Mouse (Mus musculus) C2C12 (cell line): Measurements from ENCODE around the gene Plxnd1. TPM values are rescaled to one million over a fixed set of nuclear protein-coding genes. Genes with fewer than 3 reads are reported as not detected.

Source experiments
- H3K27me3 ChIP-seq: one replicate; pipeline ENCODE4 v1.6.1; 2011; ENCODE audit not compliant: control insufficient read depth, insufficient read depth, insufficient read length
- H3K36me3 ChIP-seq: one replicate; pipeline ENCODE4 v1.6.1; 2011; ENCODE audit not compliant: control insufficient read depth, insufficient read depth
- H3K4me3 ChIP-seq: one replicate; pipeline ENCODE4 v1.5.1; 2011; ENCODE audit warnings: mild to moderate bottlenecking, control low read depth; ENCODE audit not compliant: poor library complexity, insufficient read depth, severe bottlenecking
- H3K79me2 ChIP-seq: one replicate; pipeline ENCODE4 v1.6.1; 2011; ENCODE audit not compliant: control insufficient read depth, insufficient read depth
- H3K79me3 ChIP-seq: one replicate; pipeline ENCODE4 v1.6.1; 2011; ENCODE audit warnings: low read depth, control low read depth
- H3ac ChIP-seq: one replicate; pipeline ENCODE3; 2011; ENCODE audit warnings: low read depth; ENCODE audit not compliant: control insufficient read depth, insufficient read length
- CEBPB ChIP-seq: IDR thresholded peaks from one replicate; pipeline ENCODE4 v1.6.1; 2011; ENCODE audit warnings: low read depth, mild to moderate bottlenecking, control low read depth, moderate library complexity
- CTCF ChIP-seq: IDR thresholded peaks from one replicate; pipeline ENCODE4 v1.5.1; 2011; ENCODE audit not compliant: control insufficient read depth, insufficient read depth, insufficient read length
- FOSL1 ChIP-seq: IDR thresholded peaks from one replicate; pipeline ENCODE4 v1.8.0; 2011; ENCODE audit warnings: mild to moderate bottlenecking, low read length; ENCODE audit not compliant: poor library complexity, insufficient read depth, severe bottlenecking
- MAX ChIP-seq: IDR thresholded peaks from one replicate; pipeline ENCODE4 v1.6.1; 2011; ENCODE audit warnings: mild to moderate bottlenecking, control low read depth
- MYOD1 ChIP-seq: IDR thresholded peaks from one replicate; pipeline ENCODE4 v1.6.1; 2011; ENCODE audit warnings: low read depth; ENCODE audit not compliant: control insufficient read depth, insufficient read length
- MYOG ChIP-seq: IDR thresholded peaks from one replicate; pipeline ENCODE4 v1.6.1; 2011; ENCODE audit not compliant: control insufficient read depth, insufficient read length; ENCODE audit errors: extremely low read depth
- USF1 ChIP-seq: IDR thresholded peaks from one replicate; pipeline ENCODE4 v1.6.1; 2011; ENCODE audit warnings: low read depth, mild to moderate bottlenecking, control low read depth, moderate library complexity
- polyA plus RNA-seq: library from polyadenylated mRNA; unstranded; fragments of >200 nt; fragmentation: generic; extraction: Trizol; gene quantifications from one replicate; pipeline ENCODE4 v1.2.1, GENCODE M21; 2012; ENCODE audit warnings: missing spikeins

Plxnd1 gene
- polyA plus RNA-seq, 1 experiment: 14.8 TPM

DNA sequence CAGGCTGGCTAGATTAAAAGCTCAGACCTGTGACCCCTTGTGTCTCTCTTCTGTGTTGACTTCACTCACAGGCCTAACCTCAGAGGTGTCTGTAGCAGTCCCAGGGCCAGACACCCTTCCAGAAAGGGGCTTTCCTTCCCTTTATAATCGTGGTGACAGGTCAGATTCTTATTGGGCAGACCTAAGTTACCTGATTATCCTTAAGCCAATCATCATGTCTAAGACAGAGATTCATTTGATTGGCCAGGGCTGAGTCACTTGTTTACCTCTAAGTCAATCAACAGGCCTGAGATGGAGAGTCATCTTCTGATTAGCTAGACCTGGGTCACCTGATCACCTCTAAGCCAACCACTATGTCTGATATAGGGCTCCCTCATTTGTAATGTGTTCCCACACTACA, 56.0 kb downstream of the Plxnd1 start:
- Histone ChIP-seq H3K79me2 (no peaks in the 10 kb centered on the region), H3K4me3 (no peak overlapping the region), H3K27me3 (no peaks in the 10 kb centered on the region), H3ac (no peak overlapping the region), H3K79me3 (no peaks in the 10 kb centered on the region), H3K36me3 (no peaks in the 10 kb centered on the region)
- TF ChIP-seq MYOG (no peak), FOSL1 (no peak), MAX (no peak), USF1 (no peak), CEBPB (no peak), MYOD1 (no peak), CTCF (no peak)

- TF ChIP-seq CEBPB (no peak), FOSL1 (no peak), MYOG (no peak), CTCF (no peak), USF1 (no peak), MAX (no peak), MYOD1 (no peak)
- Histone ChIP-seq H3K4me3 (no peak overlapping the region), H3K79me3 (no peaks in the 10 kb centered on the region), H3K79me2 (no peaks in the 10 kb centered on the region), H3K27me3 (no peaks in the 10 kb centered on the region), H3K36me3 (no peaks in the 10 kb centered on the region), H3ac (no peak overlapping the region)
Observed at GRCm38 (mm10) chr6:115938011-115938410, 56.8 kb downstream of the Plxnd1 start.

- Histone ChIP-seq H3K79me3 (no peaks in the 10 kb centered on the region), H3ac (no peak overlapping the region), H3K36me3 (no peaks in the 10 kb centered on the region), H3K79me2 (no peaks in the 10 kb centered on the region), H3K4me3 (no peak overlapping the region), H3K27me3 (no peaks in the 10 kb centered on the region)
- TF ChIP-seq CTCF (no peak), MAX (no peak), MYOD1 (no peak), USF1 (no peak), CEBPB (no peak), FOSL1 (no peak), MYOG (no peak)
Observed at GRCm38 (mm10) chr6:115935544-115935943, 59.3 kb downstream of the Plxnd1 start.

DNA sequence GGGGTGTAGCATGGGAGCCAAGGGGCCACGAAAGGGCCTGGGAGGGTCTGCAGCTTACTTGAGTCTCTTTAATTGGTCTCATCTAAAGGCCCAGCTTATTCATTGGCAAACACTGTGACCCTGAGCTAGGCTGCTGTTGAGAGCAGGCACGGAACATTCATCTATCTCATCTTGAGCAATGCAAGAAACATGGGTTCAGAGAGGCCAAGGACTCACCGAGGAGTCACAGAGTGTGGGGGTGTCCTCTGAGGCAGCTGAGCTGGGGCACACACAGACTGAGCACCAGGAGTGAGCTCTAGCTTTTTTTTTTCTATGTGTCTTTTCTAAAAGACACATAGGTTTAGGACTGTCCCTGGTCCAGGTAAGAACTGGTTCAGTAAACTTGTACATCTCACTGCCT, 62.4 kb downstream of the Plxnd1 start:
- no peaks in the 10 kb centered on the region for H3K79me2 ChIP-seq
- H3K4me3 ChIP-seq: no peak overlapping the region
- H3K27me3 ChIP-seq: no peaks in the 10 kb centered on the region
- no peaks in the 10 kb centered on the region for H3K36me3 ChIP-seq
- TF ChIP-seq FOSL1: no peak
- no peak for TF ChIP-seq CTCF
- no peak for TF ChIP-seq MYOD1
- no peak for TF ChIP-seq USF1
- no peak for TF ChIP-seq MAX
- no peak for TF ChIP-seq CEBPB
- TF ChIP-seq MYOG: no peak
- no peak overlapping the region for H3ac ChIP-seq
- no peaks in the 10 kb centered on the region for H3K79me3 ChIP-seq

- Histone ChIP-seq H3K36me3 (no peaks in the 10 kb centered on the region), H3ac (no peak within 1 kb of the TSS), H3K79me2 (no peaks in the 10 kb centered on the region), H3K4me3 (no peak within 1 kb of the TSS), H3K27me3 (no peaks in the 10 kb centered on the region), H3K79me3 (no peaks in the 10 kb centered on the region)
- TF ChIP-seq MAX (no peak), USF1 (no peak), FOSL1 (no peak), CEBPB (no peak), MYOD1 (no peak), MYOG (no peak), CTCF (no peak)
Observed at GRCm38 (mm10) chr6:115931639-115932038, 63.2 kb downstream of the Plxnd1 start, which contains the start of gene Rho. Gene Rho, plus strand, starts transcription at chr6:115931748.

DNA sequence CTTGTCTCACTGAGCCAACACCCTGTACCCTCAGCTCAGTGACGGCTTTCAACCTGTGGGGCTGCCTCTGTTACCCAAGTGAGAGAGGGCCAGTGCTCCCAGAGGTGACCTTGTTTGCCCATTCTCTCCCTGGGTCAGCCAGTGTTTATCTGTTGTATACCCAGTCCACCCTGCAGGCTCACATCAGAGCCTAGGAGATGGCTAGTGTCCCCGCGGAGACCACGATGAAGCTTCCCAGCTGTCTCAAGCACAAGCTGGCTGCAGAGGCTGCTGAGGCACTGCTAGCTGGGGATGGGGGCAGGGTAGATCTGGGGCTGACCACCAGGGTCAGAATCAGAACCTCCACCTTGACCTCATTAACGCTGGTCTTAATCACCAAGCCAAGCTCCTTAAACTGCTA, 64.8 kb downstream of the Plxnd1 start:
- H3K79me2 ChIP-seq: no peaks in the 10 kb centered on the region
- no peak overlapping the region for H3ac ChIP-seq
- H3K36me3 ChIP-seq: no peaks in the 10 kb centered on the region
- no peak overlapping the region for H3K4me3 ChIP-seq
- H3K27me3 ChIP-seq: no peaks in the 10 kb centered on the region
- TF ChIP-seq MAX: no peak
- TF ChIP-seq MYOG: no peak
- TF ChIP-seq FOSL1: no peak
- no peak for TF ChIP-seq MYOD1
- no peak for TF ChIP-seq CEBPB
- no peaks in the 10 kb centered on the region for H3K79me3 ChIP-seq
